7 mouse cellular contexts compared by ENCODE assay signal in the genomic region with DNA sequence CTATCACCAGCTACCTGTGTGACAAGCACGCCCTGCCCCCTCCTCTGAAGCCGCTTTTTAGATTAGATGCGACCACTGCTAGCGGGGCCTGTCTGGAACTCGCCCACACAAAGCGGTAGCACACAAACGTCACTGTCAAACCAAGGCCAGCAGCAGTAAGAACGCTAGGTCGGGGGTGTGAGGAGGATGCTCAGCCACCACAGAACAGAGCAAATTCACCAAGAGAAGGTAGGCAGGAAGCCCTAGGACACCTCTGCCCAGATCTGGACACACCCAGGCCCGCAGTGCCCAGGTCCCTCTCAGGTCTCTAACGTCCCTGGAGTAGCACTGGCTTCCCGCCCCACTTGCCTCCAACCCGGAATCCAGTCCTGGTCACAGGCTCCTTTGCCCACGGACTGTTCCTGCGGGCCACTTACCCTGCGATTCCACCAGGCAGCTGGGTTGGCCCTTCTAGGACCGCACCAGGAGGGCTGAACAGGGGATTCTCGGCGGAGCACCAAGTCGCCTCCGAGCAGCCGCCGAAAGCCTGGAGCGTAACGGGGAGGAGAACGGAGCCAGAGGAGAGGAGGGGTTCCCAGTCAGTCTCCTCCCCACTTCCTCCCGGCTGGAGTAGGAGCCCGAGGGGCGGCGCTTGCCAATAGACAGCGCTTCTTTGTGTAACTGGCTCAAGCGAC. TPM values are rescaled to one million over a fixed set of nuclear protein-coding genes. Genes with fewer than 3 reads are reported as not detected.
DNase-seq lines count a peak whose midpoint lies in the region; ATAC-seq and TF ChIP-seq lines count a peak whose summit lies in the region.

No protein-coding gene starts in this region.

- peak; percentile 96 for DNase-seq in brain, adult 2 months (ENCODE audit: low read depth, low spot score)
- peak; percentile 84 to 88 for DNase-seq in heart, adult 2 months
- DNase-seq in kidney, adult 2 months: peak; percentile 89
- DNase-seq in left cerebral cortex, postnatal 4 days: peak; percentile 92
- DNase-seq in mesoderm, embryonic 11.5 days (ENCODE audit: low read depth, low spot score): peak; percentile 89

- intact Hi-C loops in heart, adult 2 months (cut with DNase I): loop anchor here (2.0 to 10.0 kb wide), 3 partner anchors 16 to 428 kb away; a partner anchor contains a TSS
- intact Hi-C loops in left cerebral cortex, postnatal 4 days (cut with DNase I): no loop called here

- no peak for TF ChIP-seq CTCF in heart, adult 2 months (IDR thresholded peaks at IDR 0.05)
- TF ChIP-seq CTCF in kidney, adult 2 months (conservative IDR thresholded peaks at IDR 0.05; ENCODE audit: insufficient read depth, insufficient read length, low read depth, low read length): no peak
- TF ChIP-seq CTCF in small intestine, adult 2 months (IDR thresholded peaks at IDR 0.05; ENCODE audit: extremely low read depth, insufficient read length, insufficient replicate concordance, low read depth, low read length): no peak

- ATAC-seq in embryonic facial prominence, embryonic 13.5 days (ENCODE audit: insufficient number of reproducible peaks, insufficient read depth, low FRiP score, low TSS enrichment, low read depth): peak; percentile 91

- H3K4me2 ChIP-seq in embryonic facial prominence, embryonic 13.5 days: peak overlapping the region; percentile 83

- peak overlapping the region; percentile 87 for H3K9ac ChIP-seq in embryonic facial prominence, embryonic 13.5 days
- H3K9ac ChIP-seq in heart, adult 2 months (ENCODE audit: low read depth, low read length): peak overlapping the region; percentile 85

- H3K36me3 ChIP-seq in embryonic facial prominence, embryonic 13.5 days: peaks cover 10% of the 10 kb centered on the region
- no peaks in the 10 kb centered on the region; the same call in 1 of the 2 replicates for H3K36me3 ChIP-seq in heart, adult 2 months (ENCODE audit: control insufficient read depth, insufficient read depth, low read length)
- no peaks in the 10 kb centered on the region for H3K36me3 ChIP-seq in kidney, adult 2 months (ENCODE audit: control insufficient read depth, insufficient read depth, low read length)
- H3K36me3 ChIP-seq in small intestine, adult 2 months (ENCODE audit: control insufficient read depth, insufficient read depth, low read length): no peaks in the 10 kb centered on the region

- under 1% methylated on average over 32 of the region's 32 CpGs for WGBS in embryonic facial prominence, embryonic 13.5 days
- WGBS in heart, adult 2 months: under 1% methylated on average over 32 of the region's 32 CpGs
- WGBS in kidney, adult 2 months: under 1% methylated on average over 32 of the region's 32 CpGs
- WGBS in small intestine, adult 2 months: 2% methylated on average over 32 of the region's 32 CpGs

- H3K4me3 ChIP-seq in embryonic facial prominence, embryonic 13.5 days: peak overlapping the region; percentile 78
- H3K4me3 ChIP-seq in heart, adult 2 months: peak overlapping the region; percentile 85
- H3K4me3 ChIP-seq in kidney, adult 2 months (ENCODE audit: insufficient read depth, low read depth, low read length): peak overlapping the region; percentile 85
- H3K4me3 ChIP-seq in small intestine, adult 2 months (ENCODE audit: low read depth, low read length): peak overlapping the region; percentile 67

- H3K27me3 ChIP-seq in embryonic facial prominence, embryonic 13.5 days: no peaks in the 10 kb centered on the region
- H3K27me3 ChIP-seq in heart, adult 2 months (ENCODE audit: control insufficient read depth, insufficient read depth, low read length): no peaks in the 10 kb centered on the region
- no peaks in the 10 kb centered on the region for H3K27me3 ChIP-seq in kidney, adult 2 months (replicated peaks; ENCODE audit: control insufficient read depth, insufficient read depth, low read length)
- no peaks in the 10 kb centered on the region for H3K27me3 ChIP-seq in small intestine, adult 2 months (ENCODE audit: control insufficient read depth, insufficient read depth, low read length)

- peak overlapping the region; percentile 93 for H3K27ac ChIP-seq in embryonic facial prominence, embryonic 13.5 days
- peak overlapping the region; percentile 47 for H3K27ac ChIP-seq in heart, adult 2 months
- H3K27ac ChIP-seq in kidney, adult 2 months (ENCODE audit: insufficient read depth, low read depth, low read length): peak overlapping the region; percentile 61; the same call in 1 of the 2 replicates
- H3K27ac ChIP-seq in small intestine, adult 2 months (ENCODE audit: insufficient read depth, low read depth, low read length): peak overlapping the region; percentile 34

- H3K79me2 ChIP-seq in heart, adult 2 months (replicated peaks; ENCODE audit: control insufficient read depth, insufficient read depth, low read length): no peaks in the 10 kb centered on the region

- no peaks in the 10 kb centered on the region for H3K9me3 ChIP-seq in embryonic facial prominence, embryonic 13.5 days

- TF ChIP-seq EP300 in heart, adult 2 months (IDR thresholded peaks at IDR 0.05; ENCODE audit: insufficient read depth, low read depth, low read length): 0 out of 2 replicates have a peak, but pooled peaks have one; percentile 16

- peaks cover 6% of the 10 kb centered on the region; the same call in 1 of the 2 replicates for H3K4me1 ChIP-seq in embryonic facial prominence, embryonic 13.5 days
- H3K4me1 ChIP-seq in heart, adult 2 months (ENCODE audit: control insufficient read depth, insufficient read depth, low read length): no peaks in the 10 kb centered on the region; the same call in 1 of the 2 replicates
- H3K4me1 ChIP-seq in kidney, adult 2 months (ENCODE audit: control insufficient read depth, insufficient read depth, low read length): peaks cover 4% of the 10 kb centered on the region; the same call in 1 of the 2 replicates
- no peaks in the 10 kb centered on the region for H3K4me1 ChIP-seq in small intestine, adult 2 months (ENCODE audit: control insufficient read depth, insufficient read depth, insufficient read length, low read length)

- peak; percentile 70 for TF ChIP-seq POLR2A in heart, adult 2 months (IDR thresholded peaks at IDR 0.05; ENCODE audit: insufficient read depth, low read depth, low read length)
- TF ChIP-seq POLR2A in kidney, adult 2 months (IDR thresholded peaks at IDR 0.05; ENCODE audit: low read depth, low read length): no peak
- TF ChIP-seq POLR2A in small intestine, adult 2 months (IDR thresholded peaks at IDR 0.05; ENCODE audit: low read depth, low read length): no peak

RNA-seq across cellular contexts. Expression of a gene that starts 17.2 kb away (rescaled TPM):
- polyA plus RNA-seq in embryonic facial prominence, embryonic 13.5 days (2015; fragmentation: Nextera tagmentation; extraction: Ambion mirVana): 75.6 and 81.9 TPM in 2 replicates
- total RNA-seq in heart, adult 2 months (2021): 10 to 100 TPM; 10.3 to 12.4 TPM
- polyA plus RNA-seq in heart, adult 2 months (2012; rRNA removed): 8.0 and 12.5 TPM in 2 replicates
- polyA plus RNA-seq in kidney, adult 2 months (2012; rRNA removed): 13.2 and 13.7 TPM in 2 replicates
- total RNA-seq in left cerebral cortex, postnatal 4 days (2021): 100 to 1,000 TPM; 270 to 290 TPM
- 2.2 and 2.9 TPM in 2 replicates for polyA plus RNA-seq in small intestine, adult 2 months (2012; rRNA removed)

RNA-seq across cellular contexts. Expression of a gene that starts 46.5 kb away (rescaled TPM):
- not detected in 2 replicates for polyA plus RNA-seq in embryonic facial prominence, embryonic 13.5 days (2015; fragmentation: Nextera tagmentation; extraction: Ambion mirVana)
- total RNA-seq in heart, adult 2 months (2021): not detected
- polyA plus RNA-seq in heart, adult 2 months (2012; rRNA removed): not detected in 2 replicates
- not detected in 2 replicates for polyA plus RNA-seq in kidney, adult 2 months (2012; rRNA removed)
- not detected for total RNA-seq in left cerebral cortex, postnatal 4 days (2021)
- polyA plus RNA-seq in small intestine, adult 2 months (2012; rRNA removed): not detected in 2 replicates

RNA-seq across cellular contexts. Expression of a gene that starts 47.6 kb away (rescaled TPM):
- polyA plus RNA-seq in embryonic facial prominence, embryonic 13.5 days (2015; fragmentation: Nextera tagmentation; extraction: Ambion mirVana): 4.3 and 5.3 TPM in 2 replicates
- 1 to 10 TPM; 2.7 to 3.6 TPM for total RNA-seq in heart, adult 2 months (2021)
- 1.1 TPM in 2 replicates for polyA plus RNA-seq in heart, adult 2 months (2012; rRNA removed)
- 1.2 and 1.4 TPM in 2 replicates for polyA plus RNA-seq in kidney, adult 2 months (2012; rRNA removed)
- 1 to 10 TPM; 2.2 to 2.4 TPM for total RNA-seq in left cerebral cortex, postnatal 4 days (2021)
- 3.4 and 4.4 TPM in 2 replicates for polyA plus RNA-seq in small intestine, adult 2 months (2012; rRNA removed)

Comparison
In these comparisons a context has a peak if more than half of its experiments do, and no peak if none do; other contexts are left out.
1. Peak in every context shown above with its lines: DNase-seq, ATAC-seq, H3K4me3 ChIP-seq and H3K27ac ChIP-seq.
2. H3K27ac ChIP-seq: peak in every context shown above with its lines; median percentile 93 in embryonic facial prominence, embryonic 13.5 days; 61 in kidney, adult 2 months; 47 in heart, adult 2 months; 34 in small intestine, adult 2 months.